Mouse (Mus musculus) kidney, postnatal 36 days (tissue): ENCODE measurements at regions not wholly inside any gene's neighbourhood (a gene's known extent, or its start where the extent isn't known, plus 50 kb on each side); places are given as distances from the start of the nearest gene placed in this dataset.

Experiments
- DNase-seq, 2 experiments: peaks; one replicate each; pipeline ENCODE4 v3.0.0; 2021 to 2022; ENCODE audit warnings: mixed read lengths in 2 of 2

DNA sequence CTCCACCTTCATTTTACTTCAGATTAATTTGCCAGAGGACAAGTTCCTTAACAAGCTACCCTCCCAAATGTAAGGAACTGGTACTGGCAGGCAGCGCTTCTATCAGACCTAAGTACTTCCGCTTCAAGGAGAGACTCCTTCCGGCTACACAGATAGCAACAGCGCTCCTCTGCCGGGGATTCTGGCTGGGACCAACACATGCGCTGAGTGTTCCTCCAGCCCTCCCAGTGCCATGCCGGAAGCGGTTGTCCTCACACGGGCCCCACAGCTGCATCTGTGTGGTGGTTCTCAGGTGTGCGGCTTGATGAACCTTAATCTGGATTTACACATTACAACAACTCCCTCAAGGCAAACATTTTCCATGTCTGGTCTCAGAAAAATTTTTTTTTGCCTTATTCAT lies 336.1 kb upstream of the Map3k7 start:
- no peak for DNase-seq

DNA sequence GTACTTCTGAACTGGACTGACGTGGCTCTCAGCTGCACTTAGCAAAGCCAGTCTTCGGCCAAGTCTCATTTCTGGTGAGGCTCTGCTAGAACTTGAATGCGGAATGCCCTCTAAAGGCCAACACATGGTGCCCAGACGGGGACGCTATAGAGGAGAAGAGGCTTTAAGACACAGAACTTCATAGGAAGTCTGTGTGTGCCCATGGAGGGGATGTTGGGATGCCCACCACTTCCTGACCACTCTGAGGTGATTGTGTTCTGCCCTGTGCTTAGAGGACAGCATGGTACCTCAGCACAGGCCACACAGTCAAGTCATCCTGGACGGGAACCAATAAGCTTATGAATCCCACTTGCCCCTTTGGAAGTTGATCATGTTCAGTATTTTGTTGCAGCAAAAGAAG lies 325.3 kb upstream of the Map3k7 start:
- DNase-seq: no peak

DNA sequence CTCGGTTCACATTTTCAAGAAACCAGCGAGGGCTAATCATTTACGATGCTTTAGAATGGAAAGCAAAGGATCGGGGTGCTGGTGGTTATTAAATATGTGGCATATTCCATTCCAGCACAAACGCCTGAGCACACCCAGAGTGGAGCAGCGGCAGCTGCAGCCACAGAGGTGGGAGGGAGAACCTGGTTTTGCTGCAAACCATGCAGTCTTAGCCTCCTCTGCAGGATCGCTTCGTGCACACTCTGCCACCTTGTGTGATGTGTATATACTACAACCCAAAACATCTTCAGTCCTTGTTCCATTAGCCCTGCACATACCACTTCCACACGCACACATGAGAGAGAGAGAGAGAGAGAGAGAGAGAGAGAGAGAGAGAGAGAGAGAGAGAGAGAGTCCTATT lies 321.7 kb upstream of the Map3k7 start:
- DNase-seq: peak in 1 of 2 experiments; percentile 11

GRCm38 (mm10) chr4:31642593-31643290 lies 321.2 kb upstream of the Map3k7 start:
- peak; percentile 10 to 29 for DNase-seq

DNA sequence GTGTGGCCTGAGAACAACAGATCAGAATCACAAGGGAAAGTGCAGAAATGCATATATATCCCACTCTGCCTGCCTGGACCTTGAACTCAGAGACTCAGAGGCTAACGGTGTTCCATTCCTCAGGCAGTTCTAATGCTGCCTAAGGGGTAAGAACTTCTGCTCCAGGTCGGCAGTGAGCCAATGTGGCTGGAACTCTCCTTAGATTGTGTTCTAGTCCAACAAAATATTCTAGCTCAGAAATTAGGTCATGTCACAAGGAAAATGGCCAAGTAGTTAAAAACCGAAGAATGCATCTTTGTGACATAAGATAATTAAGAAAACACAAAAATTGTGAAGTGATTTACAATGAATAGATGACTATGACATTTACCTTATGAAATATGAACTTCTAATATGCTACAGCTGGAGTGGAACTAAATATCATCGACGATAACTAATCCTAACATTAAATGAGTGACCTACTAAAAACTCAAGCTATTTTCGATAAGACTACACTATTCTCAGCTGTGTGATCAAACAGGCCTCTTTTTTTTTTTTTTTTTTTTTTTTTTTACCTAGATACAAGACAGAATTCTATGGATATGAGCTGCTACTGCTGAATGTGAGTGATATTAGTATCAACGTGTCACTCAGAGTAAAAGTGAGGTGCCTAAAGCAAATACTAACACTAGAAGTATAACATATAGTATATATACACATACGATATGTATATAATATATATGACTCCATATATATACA lies 315.1 kb upstream of the Map3k7 start:
- DNase-seq: peak in 1 of 2 experiments; percentile 5

DNA sequence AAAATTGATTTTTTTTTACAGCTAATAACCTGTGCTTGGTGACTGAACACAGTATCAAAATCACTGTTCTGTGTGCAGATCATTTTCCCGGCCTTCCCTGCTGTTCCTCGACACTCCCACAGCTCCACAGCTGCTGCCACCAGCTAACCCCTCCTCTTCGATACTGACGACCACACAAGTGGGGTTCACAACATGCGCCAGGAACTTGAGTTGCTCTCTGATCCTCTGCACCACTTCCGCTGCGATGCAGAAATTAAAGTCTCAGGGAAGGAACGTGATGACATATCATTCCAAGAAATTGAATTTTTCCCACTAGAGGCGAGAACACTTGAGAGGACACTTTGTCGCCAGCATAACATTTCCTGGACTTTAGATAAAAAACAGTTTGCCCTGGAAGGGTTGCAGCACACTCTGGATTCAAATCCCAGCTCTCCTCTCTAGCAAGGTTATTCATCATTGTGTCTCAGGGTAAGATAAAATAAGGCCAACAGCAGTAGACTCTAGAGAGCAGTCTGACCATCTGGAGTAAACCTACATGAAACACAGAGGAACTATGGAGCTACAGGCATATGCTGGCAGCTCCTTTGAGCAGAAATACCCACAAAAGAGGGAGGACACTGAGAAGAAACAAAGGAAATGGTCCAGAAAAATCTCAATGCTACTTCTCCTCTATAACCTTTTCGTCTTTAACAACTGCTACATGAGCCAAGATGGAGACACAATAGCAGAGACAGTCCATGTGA lies 308.4 kb upstream of the Map3k7 start:
- DNase-seq: peak in 1 of 2 experiments; percentile 1

GRCm38 (mm10) chr4:31656111-31656510 lies 307.8 kb upstream of the Map3k7 start:
- DNase-seq: no peak

- no peak for DNase-seq
Measured at GRCm38 (mm10) chr4:31658820-31659219, 305.1 kb upstream of the Map3k7 start.

- DNase-seq: no peak
Measured at GRCm38 (mm10) chr4:31660896-31661295, 303.0 kb upstream of the Map3k7 start.

GRCm38 (mm10) chr4:31671530-31672170 lies 292.2 kb upstream of the Map3k7 start:
- DNase-seq: no peak

- no peak for DNase-seq
Measured at GRCm38 (mm10) chr4:31672171-31672841, 291.6 kb upstream of the Map3k7 start.

DNA sequence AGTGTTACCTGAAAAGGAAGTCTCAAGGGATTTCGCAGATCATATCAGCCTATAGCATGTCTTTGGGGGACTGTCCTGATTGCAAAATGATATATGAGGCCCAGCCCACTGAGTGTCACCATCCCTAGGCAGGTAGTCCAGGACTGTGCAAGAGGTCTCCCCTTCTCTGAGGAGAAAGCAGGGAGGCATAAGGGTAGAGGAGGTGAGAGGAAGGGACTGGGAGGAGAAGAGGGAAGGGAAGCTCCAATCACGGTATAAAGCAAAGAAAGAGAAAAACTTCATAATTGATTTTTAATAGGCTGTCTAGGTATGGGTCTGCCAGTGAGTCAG lies 291.1 kb upstream of the Map3k7 start:
- DNase-seq: no peak

- DNase-seq: no peak
Measured at GRCm38 (mm10) chr4:31679007-31679590, 284.8 kb upstream of the Map3k7 start.

DNA sequence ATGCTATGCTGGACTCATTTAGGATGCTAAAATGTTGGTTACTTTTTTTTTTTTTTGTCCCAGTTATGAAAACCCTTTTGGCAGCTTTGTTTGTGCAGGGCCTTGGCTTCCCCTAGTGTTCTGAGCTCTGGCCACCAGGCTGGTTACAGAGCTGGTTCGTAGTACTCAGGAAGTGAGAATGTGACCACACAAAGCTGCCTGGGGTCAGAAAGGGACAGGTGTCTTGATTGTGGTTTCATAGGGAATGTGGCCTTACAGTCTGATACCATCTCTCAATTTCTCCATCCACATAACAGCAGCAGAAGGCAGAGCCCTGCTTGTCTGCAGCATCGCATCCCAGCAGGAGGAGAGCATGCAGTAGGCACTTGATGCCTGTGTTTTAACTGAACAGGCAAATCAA lies 282.9 kb upstream of the Map3k7 start:
- DNase-seq: no peak

GRCm38 (mm10) chr4:31689083-31689482 lies 274.8 kb upstream of the Map3k7 start:
- DNase-seq: no peak

- no peak for DNase-seq
Measured at GRCm38 (mm10) chr4:31697769-31698505, 266.0 kb upstream of the Map3k7 start.

GRCm38 (mm10) chr4:31698506-31698782 lies 265.5 kb upstream of the Map3k7 start:
- no peak for DNase-seq

DNA sequence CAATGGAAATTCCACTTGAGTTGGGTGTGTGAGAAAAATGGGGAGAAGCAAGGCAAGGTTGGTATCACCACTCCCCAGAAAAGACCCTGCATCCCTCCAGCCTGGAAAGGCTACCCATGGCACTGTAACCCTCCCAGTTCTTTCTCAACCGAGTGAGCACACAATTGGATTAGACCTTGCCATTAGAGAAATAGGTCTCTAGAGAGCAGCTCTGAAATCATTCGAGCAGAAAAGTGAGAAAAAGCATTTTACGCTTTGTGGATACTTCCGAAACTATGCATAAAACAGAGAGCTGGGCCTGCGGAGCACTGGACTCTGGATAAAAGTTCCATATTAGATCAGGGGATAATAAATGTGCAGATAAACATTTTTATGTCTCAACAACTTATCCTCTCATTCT lies 264.6 kb upstream of the Map3k7 start:
- DNase-seq: no peak

DNA sequence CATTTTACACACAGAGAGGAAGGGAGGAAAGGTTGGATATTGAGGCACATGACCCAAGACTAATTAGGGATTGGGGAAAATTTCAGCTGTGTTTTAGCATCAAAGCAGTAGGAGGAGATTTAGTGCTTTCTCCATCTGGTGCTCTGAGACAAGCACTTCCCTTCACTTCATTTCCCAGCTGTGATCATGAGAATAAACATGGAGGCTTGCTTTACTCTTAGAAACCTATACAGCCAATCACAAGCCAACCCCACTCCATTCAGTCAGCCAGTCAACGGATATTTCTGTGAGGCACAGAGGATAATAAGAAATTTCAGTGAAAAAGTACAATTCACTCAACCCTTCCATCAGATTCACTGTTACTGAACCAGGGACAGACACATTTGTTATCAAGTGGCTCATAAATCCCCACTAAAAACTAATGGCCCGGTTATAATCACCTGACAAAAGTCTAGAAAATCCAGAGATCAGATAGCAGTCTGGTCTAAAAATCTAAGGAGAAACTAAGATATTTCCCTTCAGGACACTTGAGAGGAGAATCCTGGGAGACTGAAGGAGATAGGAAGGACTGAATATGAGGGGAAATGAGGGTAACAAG lies 249.7 kb upstream of the Map3k7 start:
- no peak for DNase-seq

- no peak for DNase-seq
Measured at GRCm38 (mm10) chr4:31723501-31723900, 240.4 kb upstream of the Map3k7 start.

- peak; percentile 2 to 5 for DNase-seq
Measured at GRCm38 (mm10) chr4:31724400-31724799, 239.5 kb upstream of the Map3k7 start.
